Mouse (Mus musculus): ENCODE results near the gene Abhd14b.

The Abhd14b gene

GRCm38 (mm10) chr9:106447348-106447747, at the start of gene Abhd14b, which contains the start of gene Abhd14a:
TSS of gene Abhd14b (plus strand) at chr9:106447459.
TSS of gene Abhd14a (minus strand) at chr9:106447678.
- DNase-seq (ENCODE audit: inconsistent ontology term): peak; percentile 96

- no peak for DNase-seq (ENCODE audit: inconsistent ontology term)
Observed at GRCm38 (mm10) chr9:106397733-106398132, 49.5 kb upstream of the Abhd14b start.

GRCm38 (mm10) chr9:106398667-106399311, 48.5 kb upstream of the Abhd14b start:
- no peak for DNase-seq (ENCODE audit: inconsistent ontology term)

GRCm38 (mm10) chr9:106399808-106400207, 47.5 kb upstream of the Abhd14b start:
- no peak for DNase-seq (ENCODE audit: inconsistent ontology term)

- no peak for DNase-seq (ENCODE audit: inconsistent ontology term)
Observed at GRCm38 (mm10) chr9:106402149-106402548, 45.1 kb upstream of the Abhd14b start.

GRCm38 (mm10) chr9:106402607-106403375, 44.5 kb upstream of the Abhd14b start:
- no peak for DNase-seq (ENCODE audit: inconsistent ontology term)

GRCm38 (mm10) chr9:106405275-106405674, 42.0 kb upstream of the Abhd14b start:
- DNase-seq (ENCODE audit: inconsistent ontology term): peak; percentile 77

GRCm38 (mm10) chr9:106406443-106407078, 40.7 kb upstream of the Abhd14b start:
- no peak for DNase-seq (ENCODE audit: inconsistent ontology term)

GRCm38 (mm10) chr9:106409096-106409495, 38.2 kb upstream of the Abhd14b start:
- no peak for DNase-seq (ENCODE audit: inconsistent ontology term)

- DNase-seq (ENCODE audit: inconsistent ontology term): peak; percentile 84
Observed at GRCm38 (mm10) chr9:106410086-106410650, 37.1 kb upstream of the Abhd14b start.

GRCm38 (mm10) chr9:106411091-106411594, 36.1 kb upstream of the Abhd14b start:
- no peak for DNase-seq (ENCODE audit: inconsistent ontology term)

GRCm38 (mm10) chr9:106411729-106412128, 35.5 kb upstream of the Abhd14b start:
- DNase-seq (ENCODE audit: inconsistent ontology term): no peak

- DNase-seq (ENCODE audit: inconsistent ontology term): no peak
Observed at GRCm38 (mm10) chr9:106412210-106412609, 35.0 kb upstream of the Abhd14b start.

- no peak for DNase-seq (ENCODE audit: inconsistent ontology term)
Observed at GRCm38 (mm10) chr9:106413606-106414005, 33.7 kb upstream of the Abhd14b start.

GRCm38 (mm10) chr9:106416826-106417225, 30.4 kb upstream of the Abhd14b start:
- no peak for DNase-seq (ENCODE audit: inconsistent ontology term)

- peak; percentile 92 for DNase-seq (ENCODE audit: inconsistent ontology term)
Observed at GRCm38 (mm10) chr9:106417841-106418625, 29.2 kb upstream of the Abhd14b start.

GRCm38 (mm10) chr9:106420608-106421007, 26.7 kb upstream of the Abhd14b start:
- no peak for DNase-seq (ENCODE audit: inconsistent ontology term)

- no peak for DNase-seq (ENCODE audit: inconsistent ontology term)
Observed at GRCm38 (mm10) chr9:106421033-106421864, 26.0 kb upstream of the Abhd14b start.

- peak; percentile 74 for DNase-seq (ENCODE audit: inconsistent ontology term)
Observed at GRCm38 (mm10) chr9:106421865-106422160, 25.4 kb upstream of the Abhd14b start.

GRCm38 (mm10) chr9:106428719-106429220, 18.5 kb upstream of the Abhd14b start:
- no peak for DNase-seq (ENCODE audit: inconsistent ontology term)
